Mouse (Mus musculus) Patski (cell line): ENCODE measurements at regions not wholly inside any gene's neighbourhood (a gene's known extent, or its start where the extent isn't known, plus 50 kb on each side); places are given as distances from the start of the nearest gene placed in this dataset.

ENCODE experiments used
- ATAC-seq: fragments of 100-300 bp; one replicate; pipeline ENCODE4 v1.8.0; 2021
- CTCF ChIA-PET: fragments of 350-600 bp; sonication (Branson Sonifier 250); formaldehyde crosslinking; loops from one replicate; lab custom pipeline; 2022; ENCODE audit warnings: inconsistent platforms; lab: Charles Lee
- POLR2A ChIA-PET: fragments of 350-600 bp; sonication (Branson Sonifier 250); formaldehyde crosslinking; loops from one replicate; lab custom pipeline; 2022; ENCODE audit warnings: antibody characterized with exemption, inconsistent platforms; lab: Charles Lee
- DNase-seq: peaks from one replicate; pipeline ENCODE4 v3.0.0-alpha.2; 2011; ENCODE audit warnings: low read depth, low spot score
- H3K27me3 ChIP-seq: fragments of 371-371 bp; one replicate; pipeline ENCODE4 v1.5.1; 2021
- CTCF ChIP-seq: fragments of 100-300 bp; IDR thresholded peaks from one replicate; pipeline ENCODE4 v1.5.1; 2021
- in situ Hi-C: fragments of 300-500 bp; cut with MboI; formaldehyde crosslinking; loops from 3 replicates; pipeline ENCODE4 v1.11.1; 2018; ENCODE audit warnings: low pct_unique_long_range_greater_than_20kb, mixed read lengths

DNA sequence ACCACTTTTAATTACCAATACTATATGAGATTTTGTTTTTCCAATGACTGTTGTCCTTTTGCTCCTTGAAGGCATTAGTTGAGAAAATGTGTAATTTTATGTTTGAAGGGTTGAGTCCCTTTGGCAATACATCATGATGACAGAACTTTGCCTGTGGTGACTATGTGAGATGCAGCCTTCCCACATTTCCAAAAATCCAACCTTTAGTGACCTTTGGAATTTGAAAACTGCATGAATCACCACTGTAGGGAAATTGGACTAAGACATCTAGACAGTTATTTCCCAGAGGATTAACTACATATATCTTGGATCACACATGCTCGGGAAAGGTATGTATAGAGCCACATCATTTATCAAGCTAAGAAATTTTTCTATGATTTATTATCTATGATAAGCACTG, 57.7 kb downstream of the Fbxo5 start:
- ChIA-PET POLR2A (no interaction called here), CTCF (interaction anchor here (1.3 kb wide), 1 partner anchor 16 kb away, joined by 3 read pairs; no protein-coding TSS in a partner anchor)
- ATAC-seq (no peak), DNase-seq (no peak)
- H3K27me3 ChIP-seq, result no peaks in the 10 kb centered on the region
- in situ Hi-C loops, result no loop called here
- no peak for TF ChIP-seq CTCF

DNA sequence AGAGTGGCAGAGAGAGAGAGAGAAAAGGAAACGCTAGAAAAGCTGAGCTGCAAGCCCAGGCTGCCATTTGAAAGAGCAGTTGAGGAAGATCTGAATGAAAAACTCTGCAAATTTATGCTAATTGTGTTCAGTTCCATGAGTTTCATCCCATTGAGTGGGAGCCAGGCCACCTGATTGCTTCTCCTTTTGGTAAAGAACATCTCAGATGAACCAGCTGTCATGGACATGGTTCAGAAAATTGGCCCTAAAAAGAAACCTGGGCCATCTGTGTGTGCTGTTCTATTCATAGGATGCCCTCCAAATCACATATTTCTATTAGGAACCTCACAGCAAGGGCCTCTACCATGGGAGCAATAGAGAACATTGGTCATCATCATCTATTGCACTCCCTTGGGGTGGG, 70.3 kb downstream of the Fbxo5 start:
- ATAC-seq (no peak), DNase-seq (no peak)
- peaks cover 3% of the 10 kb centered on the region for H3K27me3 ChIP-seq
- in situ Hi-C loops, result no loop called here
- ChIA-PET POLR2A (no interaction called here), CTCF (no interaction called here)
- no peak for TF ChIP-seq CTCF

DNA sequence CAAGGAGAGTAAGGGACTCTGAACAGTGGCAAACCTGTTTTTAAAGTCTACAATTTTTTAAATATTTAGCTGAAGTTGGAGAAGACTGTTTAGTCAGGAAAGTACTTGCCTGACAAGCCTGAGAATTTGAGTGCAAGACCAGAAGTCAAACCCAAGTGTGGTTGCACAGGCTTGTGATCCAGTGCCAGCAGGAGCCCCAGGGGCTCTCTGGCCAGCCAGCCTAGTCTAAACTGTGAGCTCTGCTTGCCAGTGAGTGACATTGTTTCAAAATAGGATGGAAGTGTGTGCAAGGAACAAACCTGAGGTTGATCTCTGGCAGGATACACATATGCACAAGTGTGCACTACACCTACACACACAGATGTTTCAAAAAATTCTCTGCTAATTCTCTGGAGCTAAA, 60.8 kb downstream of the Vip start:
- peaks cover 3% of the 10 kb centered on the region for H3K27me3 ChIP-seq
- ATAC-seq, result no peak
- in situ Hi-C loops, result no loop called here
- TF ChIP-seq CTCF, result no peak
- CTCF ChIA-PET, result no interaction called here
- POLR2A ChIA-PET, result no interaction called here
- DNase-seq, result no peak

DNA sequence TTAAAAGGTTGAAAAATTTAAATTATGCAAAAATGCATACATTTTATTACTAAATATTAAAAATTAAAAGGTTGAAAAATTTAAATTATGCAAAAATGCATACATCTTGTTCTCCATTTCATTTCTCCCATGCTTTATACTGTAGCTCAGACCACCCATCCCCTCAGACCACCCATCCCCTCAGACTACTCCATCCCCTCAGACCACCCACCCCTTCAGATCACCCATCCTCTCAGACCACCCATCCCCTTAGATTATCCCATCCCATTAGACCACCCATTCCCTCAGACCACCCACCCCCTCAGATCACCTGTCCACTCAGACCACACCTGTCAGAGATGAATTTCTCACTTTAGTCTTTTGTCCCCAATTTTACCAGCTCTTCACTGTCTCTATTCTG, 58.4 kb downstream of the Vip start:
- POLR2A ChIA-PET, result no interaction called here
- in situ Hi-C loops, result no loop called here
- ATAC-seq, result no peak

More for the DNA sequence above, 58.4 kb downstream of the Vip start:
- peaks cover 3% of the 10 kb centered on the region for H3K27me3 ChIP-seq
- no peak for DNase-seq
- TF ChIP-seq CTCF, result no peak
- CTCF ChIA-PET, result no interaction called here
